Mouse (Mus musculus) B cell, adult 2 months (primary cell): ENCODE data around the gene Cog1.

ENCODE experiments used
- DNase-seq, 2 experiments: peaks; one replicate each; pipeline ENCODE4 v3.0.0; 2022

Cog1 gene

GRCm38 (mm10) chr11:113709731-113710256, 60.8 kb downstream of the Cog1 start, which contains the start of gene Cpsf4l:
TSS of gene Cpsf4l (minus strand) at chr11:113710017.
- DNase-seq: no peak

GRCm38 (mm10) chr11:113710257-113710777, 61.3 kb downstream of the Cog1 start:
- no peak for DNase-seq

GRCm38 (mm10) chr11:113711061-113711460, 62.1 kb downstream of the Cog1 start:
- DNase-seq: no peak

- no peak for DNase-seq
These were observed 66.2 kb downstream of the Cog1 start for GRCm38 (mm10) chr11:113715078-113715674.

- no peak for DNase-seq
These were observed 67.2 kb downstream of the Cog1 start for GRCm38 (mm10) chr11:113716132-113716531.
